Mouse (Mus musculus) spleen, adult 2 months (tissue): Measurements from ENCODE around the gene Siae.

Experiments
- CTCF ChIP-seq: fragments of 200-500 bp; IDR thresholded peaks from 2 replicates; pipeline ENCODE4 v1.5.1; 2011; ENCODE audit warnings: mild to moderate bottlenecking, inconsistent platforms; ENCODE audit not compliant: insufficient read depth, insufficient read length, insufficient replicate concordance; ENCODE audit errors: extremely low read depth
- POLR2A ChIP-seq: fragments of 200-500 bp; IDR thresholded peaks from 2 replicates; pipeline ENCODE4 v1.6.1; 2011; ENCODE audit warnings: low read depth, low read length, inconsistent platforms

DNA sequence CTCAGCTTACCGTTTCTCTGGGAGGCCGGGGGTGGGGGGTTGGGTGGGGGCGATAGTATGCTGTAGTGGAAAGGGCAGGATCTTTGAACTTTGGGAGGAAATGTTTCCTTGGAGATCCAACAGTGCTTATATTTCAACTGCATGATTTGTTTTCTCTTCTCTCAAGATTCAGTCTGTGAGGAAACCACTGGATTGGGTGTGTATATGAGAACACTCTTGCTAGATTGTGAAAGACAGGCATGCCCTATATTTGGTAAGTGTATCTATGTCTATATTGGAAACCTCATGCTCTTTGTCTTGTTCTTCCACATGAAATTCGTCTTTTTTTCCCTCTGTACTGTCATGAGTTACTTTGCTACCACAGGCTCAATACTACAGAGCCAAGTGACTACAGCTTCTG, 114.2 kb downstream of the Siae start:
- TF ChIP-seq CTCF (no peak), POLR2A (no peak)
